Mouse (Mus musculus) effector memory CD4-positive, alpha-beta T cell, adult 7 months (primary cell): ENCODE results near the gene Bmp2. TPM values are rescaled to one million over a fixed set of nuclear protein-coding genes. Genes with fewer than 3 reads are reported as not detected.

ENCODE experiments used
- polyA plus RNA-seq: library from polyadenylated mRNA; unstranded; fragments of 100-300 nt; shearing (Covaris generic); gene quantifications from one replicate; pipeline ENCODE4 v1.2.1, GENCODE M21; 2017

Gene Bmp2
- polyA plus RNA-seq: not detected

GRCm38 (mm10) chr2:133552031-133552841 is at the start of gene Bmp2:
TSS of gene Bmp2 (plus strand) at chr2:133552159.

